Mouse (Mus musculus) myocyte (in vitro differentiated cells): ENCODE results near the gene Map3k13.

Experiments used
- CEBPB ChIP-seq: IDR thresholded peaks from 2 replicates; pipeline ENCODE4 v1.6.1; 2011; ENCODE audit warnings: mild to moderate bottlenecking, moderate library complexity; ENCODE audit not compliant: poor library complexity, insufficient read depth, severe bottlenecking
- E2F4 ChIP-seq: IDR thresholded peaks from one replicate; pipeline ENCODE4 v1.6.1; 2011; ENCODE audit warnings: mild to moderate bottlenecking, control low read depth, moderate library complexity; ENCODE audit not compliant: insufficient read depth
- MAX ChIP-seq: IDR thresholded peaks from one replicate; pipeline ENCODE4 v1.6.1; 2011; ENCODE audit warnings: low read depth, mild to moderate bottlenecking, control low read depth
- MYOD1 ChIP-seq, 3 experiments: IDR thresholded peaks; one replicate each; pipeline ENCODE4 v1.6.1; 2011; ENCODE audit warnings: control low read depth in 2 of 3, low read depth in 2 of 3, mild to moderate bottlenecking in 2 of 3, moderate library complexity in 1 of 3; ENCODE audit not compliant: insufficient read length in 2 of 3, control insufficient read depth in 1 of 3
- MYOG ChIP-seq, 3 experiments: IDR thresholded peaks; one replicate each; pipeline ENCODE4 v1.6.1; 2011; ENCODE audit warnings: control low read depth in 2 of 3, low read depth in 2 of 3, mild to moderate bottlenecking in 2 of 3; ENCODE audit not compliant: insufficient read length in 2 of 3, control insufficient read depth in 1 of 3, insufficient read depth in 1 of 3
- POLR2A ChIP-seq: IDR thresholded peaks from one replicate; pipeline ENCODE4 v1.6.1; 2011; ENCODE audit warnings: low read depth, mild to moderate bottlenecking, control low read depth, moderate library complexity; ENCODE audit not compliant: insufficient read length
- POLR2AphosphoS2 ChIP-seq: IDR thresholded peaks from one replicate; pipeline ENCODE4 v1.6.1; 2011; ENCODE audit warnings: low read depth, control low read depth; ENCODE audit not compliant: insufficient read length
- TCF12 ChIP-seq: IDR thresholded peaks from one replicate; pipeline ENCODE4 v1.6.1; 2011; ENCODE audit warnings: mild to moderate bottlenecking, control low read depth; ENCODE audit not compliant: poor library complexity, insufficient read depth, severe bottlenecking
- TCF3 ChIP-seq: IDR thresholded peaks from one replicate; pipeline ENCODE4 v1.6.1; 2011; ENCODE audit warnings: low read depth, control low read depth; ENCODE audit not compliant: insufficient read length
- USF1 ChIP-seq: IDR thresholded peaks from one replicate; pipeline ENCODE4 v1.6.1; 2011; ENCODE audit warnings: low read depth, mild to moderate bottlenecking, control low read depth, moderate library complexity

GRCm38 (mm10) chr16:21893890-21894289 is 99.7 kb downstream of the Map3k13 start:
- TF ChIP-seq POLR2AphosphoS2 (no peak), MYOG (IDR thresholded peaks at IDR 0.05; ENCODE audit: control insufficient read depth in 1 of 3, insufficient read depth in 1 of 3, insufficient read length in 2 of 3, low read depth in 2 of 3) (no peak), POLR2A (no peak), USF1 (no peak), CEBPB (no peak), MAX (no peak), TCF12 (no peak), MYOD1 (IDR thresholded peaks at IDR 0.05; ENCODE audit: control insufficient read depth in 1 of 3, insufficient read length in 2 of 3, low read depth in 2 of 3) (no peak), E2F4 (no peak), TCF3 (no peak)
